Mouse (Mus musculus) stomach, postnatal 0 days (tissue): Measurements from ENCODE around the gene Cela1.

Experiments used
- CTCF ChIP-seq: IDR thresholded peaks from 2 replicates; pipeline ENCODE4 v1.5.1; 2016; ENCODE audit warnings: antibody characterized with exemption, low read depth, mild to moderate bottlenecking, moderate library complexity
- EP300 ChIP-seq: optimal IDR thresholded peaks from 2 replicates; pipeline ENCODE3; 2016; ENCODE audit warnings: antibody characterized with exemption

DNA sequence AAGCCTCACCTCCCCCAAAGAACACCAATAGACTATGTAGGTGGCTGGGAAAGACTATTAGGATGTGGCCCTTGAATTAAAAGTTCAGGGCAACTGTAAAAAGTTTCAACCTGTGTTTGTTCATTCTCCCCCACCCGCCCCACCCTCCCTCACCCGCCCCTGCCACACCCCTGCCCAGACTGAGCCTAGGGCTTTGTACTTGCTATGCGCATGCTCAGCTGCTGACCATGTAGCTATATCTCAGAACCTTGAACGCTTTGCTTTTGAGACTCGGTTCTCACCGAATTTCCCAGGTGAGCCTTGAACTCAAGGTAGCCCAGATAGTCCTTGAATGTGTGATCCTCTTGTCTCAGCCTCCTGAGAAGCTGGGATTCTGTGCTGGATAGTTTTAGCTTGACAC is 14.1 kb upstream of the Cela1 start:
- TF ChIP-seq CTCF (no peak), EP300 (no peak)
